Mouse (Mus musculus): ENCODE data around the gene Polr3g. TPM values are rescaled to one million over a fixed set of nuclear protein-coding genes. Genes with fewer than 3 reads are reported as not detected.
A peak's percentile ranks its signal among the peaks of the same experiment; 100 is the strongest.
"Not testable (repeated sequence)": the region's sequence is repeated elsewhere in the genome, so short reads cannot be mapped to it uniquely, and the experiment has no call there.

Polr3g gene
- total and polyA plus RNA-seq, 2 experiments, result 1.9 to 8.7 TPM

DNA sequence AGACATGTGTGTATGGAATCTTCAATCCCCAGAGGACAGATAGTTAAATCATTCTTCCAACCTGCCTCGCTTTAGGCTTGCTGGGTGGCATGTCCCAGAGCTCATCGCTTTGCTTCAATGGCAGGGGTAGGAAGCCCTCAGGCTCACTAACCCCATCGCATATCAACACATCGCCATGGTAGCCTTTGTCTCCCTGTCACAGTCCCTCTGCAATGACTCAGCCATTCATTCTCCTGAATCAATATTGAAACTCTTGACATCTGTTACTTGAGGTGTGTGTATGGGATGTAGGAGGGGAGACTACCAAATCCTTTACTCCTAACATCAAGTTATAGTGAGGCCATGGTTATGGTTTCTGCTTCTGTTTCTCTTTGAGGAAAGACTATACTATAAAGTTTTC, 71.2 kb downstream of the Polr3g start:
- 68% methylated on average over 4 of the region's 4 CpGs for WGBS
- no peak overlapping the region for H3K27ac ChIP-seq (replicated peaks; ENCODE audit: insufficient read depth, low read depth, low read length)
- no peak for TF ChIP-seq CTCF (IDR thresholded peaks at IDR 0.05; ENCODE audit: low read depth, low read length)
- TF ChIP-seq POLR2A (IDR thresholded peaks at IDR 0.05; ENCODE audit: extremely low read depth, insufficient read depth, low read length), result no peak
- H3K4me3 ChIP-seq (ENCODE audit: insufficient read depth, low read depth, low read length), result no peak overlapping the region
- no peaks in the 10 kb centered on the region for H3K4me1 ChIP-seq (ENCODE audit: control insufficient read depth, insufficient read depth, low read length)
- H3K9ac ChIP-seq (ENCODE audit: low read depth, low read length), result no peak overlapping the region
- no peaks in the 10 kb centered on the region for H3K79me2 ChIP-seq (ENCODE audit: control insufficient read depth, insufficient read depth, low read length)
- no peaks in the 10 kb centered on the region for H3K36me3 ChIP-seq (ENCODE audit: control insufficient read depth, insufficient read depth, low read length)
- no peaks in the 10 kb centered on the region for H3K27me3 ChIP-seq (ENCODE audit: control insufficient read depth, insufficient read depth, low read length)
- DNase-seq (ENCODE audit: extremely low read depth, low read depth, low spot score), result no peak

DNA sequence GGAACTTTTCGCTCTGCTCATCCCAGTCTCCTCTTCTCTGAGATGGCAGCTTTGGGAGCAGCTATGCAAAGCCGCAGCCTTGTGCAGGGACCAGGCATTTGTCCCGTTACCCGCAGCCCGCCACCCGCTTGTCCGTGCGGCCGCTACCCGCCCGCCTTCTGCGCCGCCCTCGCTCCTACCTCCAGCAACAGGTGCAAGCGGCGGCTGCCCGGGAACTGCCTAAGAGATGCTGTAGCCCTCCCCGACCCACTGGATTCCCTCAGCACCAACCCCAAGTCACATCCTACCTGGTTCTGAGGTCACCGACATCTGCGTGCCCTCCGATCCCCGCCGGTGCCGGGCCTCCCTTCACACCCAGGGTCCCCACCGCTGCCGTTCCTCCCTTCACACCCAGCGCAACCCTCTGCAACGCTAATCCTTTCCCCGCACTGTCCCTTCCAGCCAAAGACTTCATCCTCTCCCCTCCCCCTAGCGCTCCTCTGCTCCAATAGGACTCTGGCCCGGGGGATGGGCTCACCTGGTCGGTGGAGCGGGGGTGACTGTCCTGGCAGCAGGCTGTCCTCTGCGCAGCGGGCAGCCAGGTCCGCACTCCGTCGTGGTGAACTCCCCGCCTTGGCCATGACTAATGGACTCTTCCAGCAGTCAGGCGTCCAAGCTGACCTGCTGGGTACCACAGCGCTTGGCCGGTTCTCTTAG, 77.9 kb downstream of the Polr3g start, which contains the start of gene Adgrv1:
Adgrv1 (minus strand) TSS at position 435 of the 696 bp plus-strand sequence.
- Histone ChIP-seq H3K4me1 (ENCODE audit: control insufficient read depth, insufficient read depth, low read length) (no peaks in the 10 kb centered on the region), H3K79me2 (ENCODE audit: control insufficient read depth, insufficient read depth, low read length) (no peaks in the 10 kb centered on the region), H3K27me3 (ENCODE audit: control insufficient read depth, insufficient read depth, low read length) (0 out of 2 replicates have a peak, but pooled peaks cover 4% of the 10 kb centered on the region), H3K27ac (replicated peaks; ENCODE audit: insufficient read depth, low read depth, low read length) (no peak within 1 kb of the TSS), H3K4me3 (ENCODE audit: insufficient read depth, low read depth, low read length) (peak within 1 kb of the TSS; percentile 25; the same call in 1 of the 2 replicates), H3K9ac (ENCODE audit: low read depth, low read length) (no peak within 1 kb of the TSS), H3K36me3 (ENCODE audit: control insufficient read depth, insufficient read depth, low read length) (no peaks in the 10 kb centered on the region)
- WGBS, result 3% methylated on average over 42 of the region's 42 CpGs
- peak; percentile 82 for DNase-seq (ENCODE audit: extremely low read depth, low read depth, low spot score)
- TF ChIP-seq POLR2A (IDR thresholded peaks at IDR 0.05; ENCODE audit: extremely low read depth, insufficient read depth, low read length) (no peak), CTCF (IDR thresholded peaks at IDR 0.05; ENCODE audit: low read depth, low read length) (no peak)

DNA sequence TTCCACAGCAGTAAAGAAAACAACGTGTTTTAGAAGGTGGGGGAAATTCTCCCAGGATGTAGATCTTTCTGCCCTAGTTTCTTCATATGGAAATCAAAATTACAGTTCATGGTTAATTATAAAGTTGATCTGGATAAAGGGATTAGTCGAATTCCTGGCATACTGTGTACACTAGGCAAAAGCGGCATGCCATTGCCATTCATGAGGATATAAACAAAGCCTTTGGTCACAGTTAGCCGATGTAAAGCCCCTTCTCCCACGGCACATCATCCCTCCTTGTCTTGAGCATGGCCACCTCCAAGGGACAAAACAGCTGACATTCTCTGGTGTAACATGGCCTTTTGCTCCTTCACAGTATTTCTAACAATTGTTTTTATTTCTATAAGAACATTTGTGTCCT, 80.2 kb downstream of the Polr3g start:
- Histone ChIP-seq H3K4me1 (ENCODE audit: control insufficient read depth, insufficient read depth, low read length) (no peaks in the 10 kb centered on the region), H3K79me2 (ENCODE audit: control insufficient read depth, insufficient read depth, low read length) (no peaks in the 10 kb centered on the region), H3K9ac (ENCODE audit: low read depth, low read length) (no peak overlapping the region), H3K4me3 (ENCODE audit: insufficient read depth, low read depth, low read length) (no peak overlapping the region), H3K27ac (replicated peaks; ENCODE audit: insufficient read depth, low read depth, low read length) (no peak overlapping the region), H3K36me3 (ENCODE audit: control insufficient read depth, insufficient read depth, low read length) (no peaks in the 10 kb centered on the region), H3K27me3 (ENCODE audit: control insufficient read depth, insufficient read depth, low read length) (0 out of 2 replicates have a peak, but pooled peaks cover 4% of the 10 kb centered on the region)
- no peak for TF ChIP-seq CTCF (IDR thresholded peaks at IDR 0.05; ENCODE audit: low read depth, low read length)
- no peak for TF ChIP-seq POLR2A (IDR thresholded peaks at IDR 0.05; ENCODE audit: extremely low read depth, insufficient read depth, low read length)
- WGBS, result 73% methylated on average over 5 of the region's 5 CpGs
- DNase-seq (ENCODE audit: extremely low read depth, low read depth, low spot score), result no peak

DNA sequence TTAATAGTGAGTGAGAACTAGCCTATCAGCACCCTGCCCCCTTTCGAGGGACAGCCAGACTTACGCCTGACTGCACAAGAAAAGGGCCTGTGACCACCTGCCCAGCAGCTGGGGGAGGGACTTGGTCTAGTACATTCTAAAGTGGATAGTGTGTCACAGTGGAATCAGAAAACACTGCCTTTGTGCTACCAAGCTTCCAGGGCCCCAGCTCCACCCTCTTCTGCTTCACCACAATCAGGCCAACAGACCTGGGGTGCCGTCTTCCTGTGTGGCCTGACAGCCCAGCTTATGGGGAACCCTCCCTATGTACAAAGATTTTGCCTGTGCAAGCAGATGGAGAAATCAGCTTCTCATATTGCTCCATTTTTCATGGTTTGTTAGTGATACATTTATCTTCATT, 81.4 kb downstream of the Polr3g start:
- H3K4me1 ChIP-seq (ENCODE audit: control insufficient read depth, insufficient read depth, low read length), result no peaks in the 10 kb centered on the region
- no peak overlapping the region for H3K27ac ChIP-seq (replicated peaks; ENCODE audit: insufficient read depth, low read depth, low read length)
- no peak for TF ChIP-seq POLR2A (IDR thresholded peaks at IDR 0.05; ENCODE audit: extremely low read depth, insufficient read depth, low read length)
- no peak for TF ChIP-seq CTCF (IDR thresholded peaks at IDR 0.05; ENCODE audit: low read depth, low read length)
- no peaks in the 10 kb centered on the region for H3K79me2 ChIP-seq (ENCODE audit: control insufficient read depth, insufficient read depth, low read length)
- WGBS, result 76% methylated on average over 3 of the region's 3 CpGs
- H3K36me3 ChIP-seq (ENCODE audit: control insufficient read depth, insufficient read depth, low read length), result no peaks in the 10 kb centered on the region
- H3K4me3 ChIP-seq (ENCODE audit: insufficient read depth, low read depth, low read length), result no peak overlapping the region
- no peak for DNase-seq (ENCODE audit: extremely low read depth, low read depth, low spot score)
- 0 out of 2 replicates have a peak, but pooled peaks cover 4% of the 10 kb centered on the region for H3K27me3 ChIP-seq (ENCODE audit: control insufficient read depth, insufficient read depth, low read length)
- H3K9ac ChIP-seq (ENCODE audit: low read depth, low read length), result no peak overlapping the region

DNA sequence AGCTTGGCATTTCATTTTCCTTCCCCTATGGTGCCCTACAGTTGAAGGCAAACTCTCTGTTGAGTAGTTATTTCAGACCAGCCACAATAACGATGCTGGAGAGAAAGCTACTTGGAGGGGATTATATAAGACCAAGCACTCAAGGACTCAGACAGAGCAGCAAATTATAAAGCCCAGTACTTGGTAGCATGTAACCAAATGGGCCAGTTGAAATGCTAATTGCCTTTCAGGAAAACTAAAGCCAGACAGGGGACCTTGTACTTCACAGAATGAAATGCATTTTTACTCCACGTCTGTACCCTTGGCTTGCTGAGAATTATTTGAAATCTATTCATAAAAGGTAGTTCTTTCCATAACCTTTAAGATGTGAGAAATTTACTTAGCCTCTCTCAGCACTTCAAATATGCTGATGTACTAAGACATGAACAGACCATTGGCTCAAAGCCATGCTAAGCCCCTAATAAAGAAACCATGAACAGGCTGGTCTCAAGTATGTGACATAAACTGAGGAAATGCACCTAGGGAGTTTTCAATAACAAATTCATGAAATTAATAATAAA, 82.1 kb downstream of the Polr3g start:
- 74% methylated on average over 2 of the region's 2 CpGs for WGBS
- H3K4me3 ChIP-seq (ENCODE audit: insufficient read depth, low read depth, low read length), result no peak overlapping the region
- H3K4me1 ChIP-seq (ENCODE audit: control insufficient read depth, insufficient read depth, low read length), result no peaks in the 10 kb centered on the region
- DNase-seq (ENCODE audit: extremely low read depth, low read depth, low spot score), result no peak
- 0 out of 2 replicates have a peak, but pooled peaks cover 4% of the 10 kb centered on the region for H3K27me3 ChIP-seq (ENCODE audit: control insufficient read depth, insufficient read depth, low read length)
- H3K36me3 ChIP-seq (ENCODE audit: control insufficient read depth, insufficient read depth, low read length), result no peaks in the 10 kb centered on the region
- no peaks in the 10 kb centered on the region for H3K79me2 ChIP-seq (ENCODE audit: control insufficient read depth, insufficient read depth, low read length)
- H3K9ac ChIP-seq (ENCODE audit: low read depth, low read length), result no peak overlapping the region
- TF ChIP-seq CTCF (IDR thresholded peaks at IDR 0.05; ENCODE audit: low read depth, low read length) (no peak), POLR2A (IDR thresholded peaks at IDR 0.05; ENCODE audit: extremely low read depth, insufficient read depth, low read length) (no peak)
- H3K27ac ChIP-seq (replicated peaks; ENCODE audit: insufficient read depth, low read depth, low read length), result no peak overlapping the region

DNA sequence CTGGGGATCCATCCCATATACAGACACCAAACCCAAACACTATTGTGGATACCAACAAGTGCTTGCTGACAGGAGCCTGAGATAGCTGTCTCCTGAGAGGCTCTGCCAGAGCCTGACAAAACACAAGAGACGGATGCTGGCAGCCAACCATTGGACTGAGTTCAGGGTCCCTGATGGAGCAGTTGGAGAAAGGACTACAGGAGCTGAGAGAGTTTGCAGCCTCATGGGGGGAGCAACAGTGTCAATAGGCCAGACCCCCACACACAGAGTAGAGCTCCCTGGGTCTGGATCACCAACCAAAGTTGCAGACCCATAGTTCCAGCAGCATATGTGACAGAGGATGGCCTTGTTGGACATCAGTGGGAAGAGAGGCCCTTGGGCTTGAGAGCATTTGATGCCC, 83.0 kb downstream of the Polr3g start:
- H3K4me3 ChIP-seq (ENCODE audit: insufficient read depth, low read depth, low read length); DNase-seq (ENCODE audit: extremely low read depth, low read depth, low spot score); H3K4me1 ChIP-seq (ENCODE audit: control insufficient read depth, insufficient read depth, low read length); H3K79me2 ChIP-seq (ENCODE audit: control insufficient read depth, insufficient read depth, low read length); H3K27me3 ChIP-seq (ENCODE audit: control insufficient read depth, insufficient read depth, low read length); H3K27ac ChIP-seq (replicated peaks; ENCODE audit: insufficient read depth, low read depth, low read length); H3K36me3 ChIP-seq (ENCODE audit: control insufficient read depth, insufficient read depth, low read length); H3K9ac ChIP-seq (ENCODE audit: low read depth, low read length): not testable (repeated sequence)
- 71% methylated on average over 1 of the region's 1 CpGs for WGBS

Other genes starting within 250 kb of the Polr3g start
- gene Adgrv1, start 77.9 kb downstream of the Polr3g start, total RNA-seq (2014; rRNA removed), result 2.9 and 3.1 TPM in 2 replicates
- 1.5 and 1.8 TPM in 2 replicates for gene Adgrv1, start 77.9 kb downstream of the Polr3g start, polyA plus RNA-seq (2012; rRNA removed)
- gene Lysmd3, start 53.4 kb downstream of the Polr3g start, total RNA-seq (2014; rRNA removed), result 30.5 and 32.5 TPM in 2 replicates
- gene Lysmd3, start 53.4 kb downstream of the Polr3g start, polyA plus RNA-seq (2012; rRNA removed), result 5.7 and 8.8 TPM in 2 replicates
- 5.8 and 6.3 TPM in 2 replicates for gene Mblac2, start 328 bp upstream of the Polr3g start, total RNA-seq (2014; rRNA removed)
- gene Mblac2, start 328 bp upstream of the Polr3g start, polyA plus RNA-seq (2012; rRNA removed), result 4.9 and 5.5 TPM in 2 replicates
- 30.3 and 40.1 TPM in 2 replicates for gene Cetn3, start 72.1 kb upstream of the Polr3g start, total RNA-seq (2014; rRNA removed)
- 2.1 and 2.3 TPM in 2 replicates for gene Cetn3, start 72.1 kb upstream of the Polr3g start, polyA plus RNA-seq (2012; rRNA removed)

Data from liver, adult 2 months (tissue).